Mouse (Mus musculus) lung, adult 2 months (tissue): Measurements from ENCODE around the gene Vmn2r121.

Experiments
- CTCF ChIP-seq: fragments of 200-500 bp; IDR thresholded peaks from 2 replicates; pipeline ENCODE4 v1.5.1; 2011; ENCODE audit warnings: mild to moderate bottlenecking, low read length, control low read depth; ENCODE audit not compliant: insufficient read depth
- POLR2A ChIP-seq: fragments of 200-500 bp; IDR thresholded peaks from 2 replicates; pipeline ENCODE4 v1.6.1; 2011; ENCODE audit warnings: low read depth, mild to moderate bottlenecking, control low read depth, low read length, borderline replicate concordance; ENCODE audit errors: extremely low read depth

DNA sequence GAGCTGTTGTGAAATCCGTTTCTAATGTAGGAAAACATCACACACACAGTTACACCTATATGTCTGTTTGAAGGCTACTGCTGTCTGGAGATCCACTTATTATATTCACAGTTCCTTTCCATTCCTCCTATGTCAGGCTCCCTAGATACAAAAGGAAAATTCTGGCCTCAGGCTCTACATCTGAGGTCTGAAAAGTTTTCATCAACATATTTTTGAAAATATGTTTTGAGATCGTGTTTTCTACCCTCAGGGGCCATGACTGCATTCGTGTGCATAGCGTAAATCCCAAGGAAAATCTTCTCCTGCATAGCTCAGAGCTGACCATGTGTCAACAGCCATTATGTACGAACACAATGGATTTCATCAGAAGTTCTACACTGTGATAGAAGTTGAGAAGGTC lies at the start of gene Vmn2r121:
- no peak for TF ChIP-seq POLR2A
- no peak for TF ChIP-seq CTCF
